17 mouse cellular contexts compared by ENCODE assay signal in the genomic region with DNA sequence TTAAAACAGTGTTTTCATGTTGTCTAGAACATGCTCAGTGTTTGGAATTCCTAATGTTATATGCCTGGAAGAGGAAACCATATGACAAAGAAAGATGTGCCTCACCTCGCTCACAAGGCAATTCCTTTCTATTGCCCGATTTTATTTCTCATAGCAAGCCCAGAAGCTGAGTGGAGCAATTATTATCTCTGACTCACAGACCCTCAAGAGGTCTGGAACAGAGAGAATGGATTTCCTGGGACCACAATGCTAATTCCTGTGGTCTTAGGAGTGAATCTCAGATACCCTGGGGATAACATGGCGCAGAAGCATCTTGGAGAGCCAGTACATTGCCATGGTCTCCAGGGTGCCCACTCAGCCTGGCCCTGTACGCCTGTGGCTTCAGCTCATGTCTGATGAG. TPM values are rescaled to one million over a fixed set of nuclear protein-coding genes. Genes with fewer than 3 reads are reported as not detected.
DNase-seq lines count a peak whose midpoint lies in the region; ATAC-seq lines count a peak whose summit lies in the region.
"Had no signal": no experiment of that assay in that cellular context is flagged by ENCODE, and none has a peak within 500 bp of the region (broad histone marks: within the 10 kb centered on the region; RNA-seq: fewer than 3 reads in every experiment).

No protein-coding gene starts in this region.

- DNase-seq in hindbrain, embryonic 14.5 days (ENCODE audit: low spot score): no peak
- no peak for DNase-seq in hindbrain, embryonic 10.5 days (ENCODE audit: low spot score)
- DNase-seq in 3134 (ENCODE audit: extremely low read depth, insufficient read length, low spot score): peak; percentile 59
- DNase-seq in Muller cell, postnatal 12 days (ENCODE audit: inconsistent ontology term): peak; percentile 45
- no peak for DNase-seq in ovary, postnatal 10 days (ENCODE audit: low spot score)
- DNase-seq in urinary bladder, postnatal 10 days (ENCODE audit: low spot score): no peak
- DNase-seq: cerebellum, adult 11-12 months; cerebellum, postnatal 36 days; gastrocnemius, postnatal 10 days; heart, postnatal 10 days; right cerebral cortex, postnatal 25 days had no signal

- no peak for ATAC-seq in hindbrain, embryonic 14.5 days (ENCODE audit: low FRiP score)
- no peak for ATAC-seq in liver, embryonic 15.5 days (ENCODE audit: insufficient read depth)

- 58% methylated on average over 4 of the region's 4 CpGs for WGBS in hindbrain, embryonic 14.5 days
- WGBS in hindbrain, embryonic 10.5 days: 85% methylated on average over 4 of the region's 4 CpGs
- 53% methylated on average over 4 of the region's 4 CpGs for WGBS in liver, embryonic 15.5 days (ENCODE audit: insufficient replicate concordance)

- H3K4me2 ChIP-seq in hindbrain, embryonic 14.5 days (replicated peaks): no peak overlapping the region
- no peak overlapping the region for H3K4me2 ChIP-seq in liver, embryonic 15.5 days
- H3K4me2 ChIP-seq: embryonic facial prominence, embryonic 12.5 days; kidney, embryonic 15.5 days; lung, embryonic 15.5 days had no signal

- peak overlapping the region; percentile 28; the same call in 1 of the 2 replicates for H3K9ac ChIP-seq in hindbrain, embryonic 14.5 days
- no peak overlapping the region for H3K9ac ChIP-seq in liver, embryonic 15.5 days
- H3K9ac ChIP-seq: embryonic facial prominence, embryonic 12.5 days; kidney, embryonic 15.5 days; lung, embryonic 15.5 days had no signal

- no peaks in the 10 kb centered on the region for H3K27me3 ChIP-seq in hindbrain, embryonic 14.5 days (ENCODE audit: control insufficient read depth, insufficient read depth, low read length)
- H3K27me3 ChIP-seq in hindbrain, embryonic 10.5 days (ENCODE audit: insufficient read depth, poor library complexity, severe bottlenecking): no peaks in the 10 kb centered on the region
- H3K27me3 ChIP-seq in liver, embryonic 15.5 days: no peaks in the 10 kb centered on the region
- H3K27me3 ChIP-seq: embryonic facial prominence, embryonic 12.5 days; kidney, embryonic 15.5 days; lung, embryonic 15.5 days had no signal

- H3K36me3 ChIP-seq in hindbrain, embryonic 14.5 days (replicated peaks; ENCODE audit: control insufficient read depth, insufficient read depth): peaks cover 3% of the 10 kb centered on the region
- peaks cover 13% of the 10 kb centered on the region for H3K36me3 ChIP-seq in hindbrain, embryonic 10.5 days
- no peaks in the 10 kb centered on the region for H3K36me3 ChIP-seq in liver, embryonic 15.5 days (replicated peaks)
- H3K36me3 ChIP-seq: kidney, embryonic 15.5 days; lung, embryonic 15.5 days had no signal

- peak overlapping the region; percentile 61 for H3K27ac ChIP-seq in hindbrain, embryonic 14.5 days
- no peak overlapping the region for H3K27ac ChIP-seq in hindbrain, embryonic 10.5 days
- H3K27ac ChIP-seq in liver, embryonic 15.5 days (replicated peaks): peak overlapping the region; percentile 80
- H3K27ac ChIP-seq: kidney, embryonic 15.5 days; lung, embryonic 15.5 days had no signal

- H3K4me1 ChIP-seq in hindbrain, embryonic 14.5 days (replicated peaks; ENCODE audit: control insufficient read depth, insufficient read depth, low read length): peaks cover 33% of the 10 kb centered on the region
- peaks cover 20% of the 10 kb centered on the region for H3K4me1 ChIP-seq in hindbrain, embryonic 10.5 days (replicated peaks)
- H3K4me1 ChIP-seq in liver, embryonic 15.5 days (replicated peaks): peaks cover 23% of the 10 kb centered on the region

- H3K4me3 ChIP-seq in hindbrain, embryonic 14.5 days (replicated peaks; ENCODE audit: low read length): no peak overlapping the region
- no peak overlapping the region for H3K4me3 ChIP-seq in hindbrain, embryonic 10.5 days
- H3K4me3 ChIP-seq in liver, embryonic 15.5 days (replicated peaks): no peak overlapping the region
- H3K4me3 ChIP-seq: embryonic facial prominence, embryonic 12.5 days; kidney, embryonic 15.5 days; lung, embryonic 15.5 days; megakaryocyte, embryonic 14.5 days had no signal

- H3K9me3 ChIP-seq in hindbrain, embryonic 14.5 days (ENCODE audit: control insufficient read depth, low read length): no peaks in the 10 kb centered on the region
- H3K9me3 ChIP-seq in hindbrain, embryonic 10.5 days: no peaks in the 10 kb centered on the region
- H3K9me3 ChIP-seq in liver, embryonic 15.5 days (replicated peaks): no peaks in the 10 kb centered on the region
- H3K9me3 ChIP-seq: embryonic facial prominence, embryonic 12.5 days; kidney, embryonic 15.5 days; lung, embryonic 15.5 days had no signal

RNA-seq across cellular contexts. Expression of gene Gja10, which starts 33.5 kb away (rescaled TPM):
- polyA plus RNA-seq in hindbrain, embryonic 14.5 days (2014; fragmentation: Nextera tagmentation; extraction: Ambion mirVana): 0.22 TPM in 1 of 2 replicates, not detected in the other
- polyA plus RNA-seq in hindbrain, embryonic 10.5 days (2016; fragmentation: Nextera tagmentation; extraction: Ambion mirVana): 0.14 TPM in 1 of 2 replicates, not detected in the other
- polyA plus RNA-seq in liver, embryonic 15.5 days (2015; fragmentation: Nextera tagmentation; extraction: Ambion mirVana): 0.05 and 0.06 TPM in 2 replicates
- polyA plus RNA-seq: kidney, embryonic 15.5 days; limb, embryonic 11.5 days; lung, embryonic 15.5 days had no signal

RNA-seq across cellular contexts. Expression of gene Casp8ap2, which starts 46.2 kb away (rescaled TPM):
- polyA plus RNA-seq in hindbrain, embryonic 14.5 days (2014; fragmentation: Nextera tagmentation; extraction: Ambion mirVana): 33.9 and 34.6 TPM in 2 replicates
- polyA plus RNA-seq in hindbrain, embryonic 10.5 days (2016; fragmentation: Nextera tagmentation; extraction: Ambion mirVana): 43.2 and 77.1 TPM in 2 replicates
- 26.1 and 26.6 TPM in 2 replicates for polyA plus RNA-seq in liver, embryonic 15.5 days (2015; fragmentation: Nextera tagmentation; extraction: Ambion mirVana)

Comparison
In these comparisons a context has a peak if more than half of its experiments do, and no peak if none do; other contexts are left out.
1. DNase-seq: peak in 3134 (single experiment) and Muller cell, postnatal 12 days (single experiment); none in hindbrain, embryonic 14.5 days (single experiment), hindbrain, embryonic 10.5 days (single experiment), ovary, postnatal 10 days (single experiment) and urinary bladder, postnatal 10 days (single experiment).